Mouse (Mus musculus) cortical plate, adult 2 months (tissue): ENCODE measurements around the gene Pllp. TPM values are rescaled to one million over a fixed set of nuclear protein-coding genes. Genes with fewer than 3 reads are reported as not detected.

Experiments
- H3K27ac ChIP-seq: fragments of 200-500 bp; 2 replicates; pipeline ENCODE4 v1.5.1; 2012; ENCODE audit warnings: low read length, control low read depth, inconsistent platforms; ENCODE audit not compliant: insufficient read depth
- H3K4me1 ChIP-seq: fragments of 200-500 bp; 2 replicates; pipeline ENCODE4 v1.6.1; 2011; ENCODE audit warnings: low read length; ENCODE audit not compliant: control insufficient read depth, insufficient read depth
- H3K4me3 ChIP-seq: fragments of 200-500 bp; 2 replicates; pipeline ENCODE4 v1.5.1; 2011; ENCODE audit warnings: mild to moderate bottlenecking, low read length, control low read depth; ENCODE audit not compliant: insufficient read depth
- CTCF ChIP-seq: fragments of 200-500 bp; IDR thresholded peaks from 2 replicates; pipeline ENCODE4 v1.5.1; 2011; ENCODE audit warnings: mild to moderate bottlenecking, control low read depth, low read length; ENCODE audit not compliant: insufficient read depth; ENCODE audit errors: extremely low read depth
- POLR2A ChIP-seq: fragments of 200-500 bp; IDR thresholded peaks from 2 replicates; pipeline ENCODE4 v1.6.1; 2011; ENCODE audit warnings: mild to moderate bottlenecking, low read length, control low read depth; ENCODE audit not compliant: insufficient read depth; ENCODE audit errors: extremely low read depth
- polyA plus RNA-seq: library from polyadenylated mRNA; depleted of rRNA; stranded (reverse); fragments of >200 nt; gene quantifications from 2 replicates; pipeline ENCODE4 v1.2.3, GENCODE M21; 2012

Gene Pllp
- polyA plus RNA-seq, 1 experiment, result 190 TPM

- TF ChIP-seq CTCF (no peak), POLR2A (peak; percentile 56; the same call in 1 of the 2 replicates)
Observed at GRCm38 (mm10) chr8:94666456-94667308, 29.4 kb downstream of the Pllp start, which contains the start of gene Arl2bp. Gene Arl2bp, plus strand, starts transcription at chr8:94666600.

GRCm38 (mm10) chr8:94664722-94665121, 31.4 kb downstream of the Pllp start:
- Histone ChIP-seq H3K4me1 (peaks cover 2% of the 10 kb centered on the region; the same call in 1 of the 2 replicates), H3K27ac (no peak overlapping the region), H3K4me3 (no peak overlapping the region)
- no peak for TF ChIP-seq POLR2A
- no peak for TF ChIP-seq CTCF

More at GRCm38 (mm10) chr8:94666456-94667308, 29.4 kb downstream of the Pllp start, which contains the start of gene Arl2bp:
- Histone ChIP-seq H3K4me3 (peak within 1 kb of the TSS; percentile 89), H3K27ac (peak within 1 kb of the TSS; percentile 92), H3K4me1 (peaks cover 2% of the 10 kb centered on the region; the same call in 1 of the 2 replicates)

- no peak overlapping the region for H3K4me3 ChIP-seq
- H3K4me1 ChIP-seq, result no peaks in the 10 kb centered on the region
- H3K27ac ChIP-seq, result no peak overlapping the region
- no peak for TF ChIP-seq CTCF
- TF ChIP-seq POLR2A, result no peak
Observed at GRCm38 (mm10) chr8:94660418-94660817, 35.7 kb downstream of the Pllp start.

- Histone ChIP-seq H3K4me1 (no peaks in the 10 kb centered on the region), H3K4me3 (no peak overlapping the region), H3K27ac (no peak overlapping the region)
- TF ChIP-seq POLR2A, result no peak
- 0 out of 2 replicates have a peak, but pooled peaks have one; percentile 1 for TF ChIP-seq CTCF
Observed at GRCm38 (mm10) chr8:94658031-94658430, 38.0 kb downstream of the Pllp start.

- no peak overlapping the region for H3K27ac ChIP-seq
- TF ChIP-seq CTCF, result no peak
- TF ChIP-seq POLR2A, result no peak
- no peaks in the 10 kb centered on the region for H3K4me1 ChIP-seq
- H3K4me3 ChIP-seq, result no peak overlapping the region
Observed at GRCm38 (mm10) chr8:94654994-94655393, 41.1 kb downstream of the Pllp start.

- no peak overlapping the region for H3K4me3 ChIP-seq
- no peaks in the 10 kb centered on the region for H3K4me1 ChIP-seq
- H3K27ac ChIP-seq, result no peak overlapping the region
- TF ChIP-seq POLR2A (no peak), CTCF (no peak)
Observed at GRCm38 (mm10) chr8:94652951-94653350, 43.1 kb downstream of the Pllp start.

- Histone ChIP-seq H3K27ac (no peak overlapping the region), H3K4me1 (peaks cover 2% of the 10 kb centered on the region; the same call in 1 of the 2 replicates), H3K4me3 (no peak overlapping the region)
- TF ChIP-seq CTCF (no peak), POLR2A (no peak)
Observed at GRCm38 (mm10) chr8:94649496-94649895, 46.6 kb downstream of the Pllp start.

GRCm38 (mm10) chr8:94646165-94646564, 49.9 kb downstream of the Pllp start:
- TF ChIP-seq CTCF (no peak), POLR2A (no peak)
- Histone ChIP-seq H3K4me3 (no peak overlapping the region), H3K4me1 (peaks cover 2% of the 10 kb centered on the region; the same call in 1 of the 2 replicates), H3K27ac (no peak overlapping the region)

- Histone ChIP-seq H3K4me1 (peaks cover 2% of the 10 kb centered on the region; the same call in 1 of the 2 replicates), H3K4me3 (no peak overlapping the region), H3K27ac (no peak overlapping the region)
- TF ChIP-seq POLR2A (no peak), CTCF (no peak)
Observed at GRCm38 (mm10) chr8:94645202-94645601, 50.9 kb downstream of the Pllp start.

GRCm38 (mm10) chr8:94641938-94642337, 54.1 kb downstream of the Pllp start:
- H3K4me3 ChIP-seq, result no peak overlapping the region
- TF ChIP-seq CTCF (no peak), POLR2A (no peak)
- H3K27ac ChIP-seq, result no peak overlapping the region
- peaks cover 2% of the 10 kb centered on the region; the same call in 1 of the 2 replicates for H3K4me1 ChIP-seq
